Mouse (Mus musculus) brain, embryonic 14.5 days (tissue): ENCODE results near the gene Zfp414. TPM values are rescaled to one million over a fixed set of nuclear protein-coding genes. Genes with fewer than 3 reads are reported as not detected.

Experiments
- DNase-seq: peaks from one replicate; pipeline ENCODE4 v3.0.0-alpha.2; 2011; ENCODE audit warnings: low read depth
- CTCF ChIP-seq: fragments of 200-500 bp; IDR thresholded peaks from 2 replicates; pipeline ENCODE4 v1.5.1; 2012; ENCODE audit warnings: inconsistent platforms, mild to moderate bottlenecking, moderate library complexity, borderline replicate concordance; ENCODE audit not compliant: insufficient read depth, insufficient read length; ENCODE audit errors: extremely low read depth
- POLR2A ChIP-seq: fragments of 200-500 bp; IDR thresholded peaks from 2 replicates; pipeline ENCODE4 v1.6.1; 2012; ENCODE audit warnings: mild to moderate bottlenecking, inconsistent platforms, borderline replicate concordance; ENCODE audit not compliant: poor library complexity, insufficient read depth, insufficient read length, severe bottlenecking; ENCODE audit errors: extremely low read depth
- polyA plus RNA-seq: library from polyadenylated mRNA; depleted of rRNA; stranded (reverse); fragments of >200 nt; gene quantifications from 2 replicates; pipeline ENCODE4 v1.2.3, GENCODE M21; 2012; rRNA removed

The Zfp414 gene
- polyA plus RNA-seq, 1 experiment = 120 TPM

GRCm38 (mm10) chr17:33675452-33675851 is 46.6 kb downstream of the Zfp414 start:
- TF ChIP-seq CTCF (no peak), POLR2A (no peak)
- no peak for DNase-seq

GRCm38 (mm10) chr17:33676086-33676485 is 47.2 kb downstream of the Zfp414 start:
- TF ChIP-seq POLR2A (no peak), CTCF (no peak)
- no peak for DNase-seq

GRCm38 (mm10) chr17:33678771-33679170 is 49.9 kb downstream of the Zfp414 start:
- TF ChIP-seq POLR2A = no peak
- no peak for TF ChIP-seq CTCF
- no peak for DNase-seq

Other genes with a start within 250 kb of the Zfp414 start
- gene Zfp101, start 234.4 kb upstream of the Zfp414 start, polyA plus RNA-seq = 12.6 and 16.0 TPM in 2 replicates
- 0.15 and 0.29 TPM in 2 replicates for gene Actl9, start 196.2 kb upstream of the Zfp414 start, polyA plus RNA-seq
- gene Adamts10, start 104.9 kb upstream of the Zfp414 start, polyA plus RNA-seq = 107 and 121 TPM in 2 replicates
- gene Myo1f, start 73.4 kb upstream of the Zfp414 start, polyA plus RNA-seq = 0.98 and 1.6 TPM in 2 replicates
- 0.76 and 0.82 TPM in 2 replicates for gene Pram1, start 9.0 kb downstream of the Zfp414 start, polyA plus RNA-seq
- 206 and 243 TPM in 2 replicates for gene Hnrnpm, start 57.8 kb downstream of the Zfp414 start, polyA plus RNA-seq
- 59.3 and 65.7 TPM in 2 replicates for gene March2, start 89.6 kb downstream of the Zfp414 start, polyA plus RNA-seq
- gene Rab11b, start 131.4 kb downstream of the Zfp414 start, polyA plus RNA-seq = 633 and 642 TPM in 2 replicates
- gene Angptl4, start 152.7 kb downstream of the Zfp414 start, polyA plus RNA-seq = 9.8 and 10.6 TPM in 2 replicates
- gene Kank3, start 181.4 kb downstream of the Zfp414 start, polyA plus RNA-seq = 50.7 and 61.9 TPM in 2 replicates
- 1,048 and 1,174 TPM in 2 replicates for gene Rps28, start 195.5 kb downstream of the Zfp414 start, polyA plus RNA-seq
- 327 and 425 TPM in 2 replicates for gene Ndufa7, start 195.5 kb downstream of the Zfp414 start, polyA plus RNA-seq
- 41.6 and 49.6 TPM in 2 replicates for gene Cd320, start 214.0 kb downstream of the Zfp414 start, polyA plus RNA-seq
- not detected in 2 replicates for gene Gm7029, start 244.7 kb downstream of the Zfp414 start, polyA plus RNA-seq